In genomic region chr2:171846826-171847492, GRCm38 (mm10) we compare ENCODE assay signal across 10 mouse cellular contexts.
A peak's percentile ranks its signal among the peaks of the same experiment; 100 is the strongest.
DNase-seq lines count a peak whose midpoint lies in the region; ATAC-seq lines count a peak whose summit lies in the region.
"Had no signal": no experiment of that assay in that cellular context is flagged by ENCODE, and none has a peak within 500 bp of the region (broad histone marks: within the 10 kb centered on the region; RNA-seq: fewer than 3 reads in every experiment).

No protein-coding gene starts in this region.

- no peak overlapping the region for H3K4me3 ChIP-seq in hindbrain, embryonic 16.5 days (ENCODE audit: low read length)
- no peak overlapping the region for H3K4me3 ChIP-seq in intestine, embryonic 16.5 days (ENCODE audit: low read length)

- H3K27me3 ChIP-seq in hindbrain, embryonic 16.5 days (replicated peaks; ENCODE audit: control insufficient read depth, insufficient read depth, low read length): no peaks in the 10 kb centered on the region
- no peaks in the 10 kb centered on the region for H3K27me3 ChIP-seq in intestine, embryonic 16.5 days (replicated peaks; ENCODE audit: control insufficient read depth, insufficient read depth, low read length)

- peak; percentile 84 for ATAC-seq in hindbrain, embryonic 16.5 days
- ATAC-seq in intestine, embryonic 16.5 days: no peak

- 29% methylated on average over 4 of the region's 4 CpGs for WGBS in hindbrain, embryonic 16.5 days
- WGBS in intestine, embryonic 16.5 days: 55% methylated on average over 4 of the region's 4 CpGs

- no peak overlapping the region for H3K4me2 ChIP-seq in hindbrain, embryonic 16.5 days (ENCODE audit: low read length)
- no peak overlapping the region for H3K4me2 ChIP-seq in intestine, embryonic 16.5 days (ENCODE audit: low read depth, low read length)

- H3K9me3 ChIP-seq in hindbrain, embryonic 16.5 days (ENCODE audit: control insufficient read depth, low read length): no peaks in the 10 kb centered on the region
- no peaks in the 10 kb centered on the region for H3K9me3 ChIP-seq in intestine, embryonic 16.5 days (ENCODE audit: control insufficient read depth, low read length)

- peak; percentile 14 to 16 for DNase-seq in layer of hippocampus, postnatal 14 days (ENCODE audit: low spot score in 2 of 2)
- no peak for DNase-seq in layer of hippocampus, adult 11-12 months (ENCODE audit: low spot score)
- peak; percentile 12 for DNase-seq in ZHBTc4 (ENCODE audit: low read depth, low spot score)
- peak; percentile 5 for DNase-seq in embryo, embryonic 9.5 days (ENCODE audit: extremely low spot score)
- DNase-seq in layer of hippocampus, postnatal 25 days (ENCODE audit: extremely low spot score in 1 of 2, low spot score in 1 of 2): no peak
- no peak for DNase-seq in thymus, postnatal 25 days
- DNase-seq: gastrocnemius, postnatal 10 days; liver had no signal

- H3K4me1 ChIP-seq in hindbrain, embryonic 16.5 days (ENCODE audit: control insufficient read depth, insufficient read depth, low read depth, low read length): peaks cover 3% of the 10 kb centered on the region; the same call in 1 of the 2 replicates
- H3K4me1 ChIP-seq in intestine, embryonic 16.5 days (ENCODE audit: control insufficient read depth, insufficient read depth, low read length): no peaks in the 10 kb centered on the region

- H3K27ac ChIP-seq in hindbrain, embryonic 16.5 days (ENCODE audit: low read depth, low read length): no peak overlapping the region
- no peak overlapping the region for H3K27ac ChIP-seq in intestine, embryonic 16.5 days (ENCODE audit: low read length)

- no peaks in the 10 kb centered on the region for H3K36me3 ChIP-seq in hindbrain, embryonic 16.5 days (ENCODE audit: control insufficient read depth, insufficient read depth, low read length)
- no peaks in the 10 kb centered on the region for H3K36me3 ChIP-seq in intestine, embryonic 16.5 days (ENCODE audit: control insufficient read depth, insufficient read depth, low read length)

- no peak overlapping the region for H3K9ac ChIP-seq in hindbrain, embryonic 16.5 days (ENCODE audit: low read depth, low read length)
- no peak overlapping the region for H3K9ac ChIP-seq in intestine, embryonic 16.5 days (ENCODE audit: low read depth, low read length)

Comparison
In these comparisons a context has a peak if more than half of its experiments do, and no peak if none do; other contexts are left out.
1. DNase-seq: peak in layer of hippocampus, postnatal 14 days (2 of 2), ZHBTc4 (single experiment) and embryo, embryonic 9.5 days (single experiment); none in layer of hippocampus, adult 11-12 months (single experiment), layer of hippocampus, postnatal 25 days (0 of 2) and thymus, postnatal 25 days (single experiment).